Mouse (Mus musculus): ENCODE data around the gene Ino80. TPM values are rescaled to one million over a fixed set of nuclear protein-coding genes. Genes with fewer than 3 reads are reported as not detected.

The Ino80 gene
- total and polyA plus RNA-seq, 3 experiments = 10.6 to 17.8 (median 11.4) TPM

- Histone ChIP-seq H3K4me3 (replicated peaks in 1 of 3; ENCODE audit: low read depth in 2 of 3, low read length in 2 of 3, poor library complexity in 1 of 3) (peak within 1 kb of the TSS; percentile 79 to 98 (median 97)), H3K4me1 (ENCODE audit: control insufficient read depth in 1 of 2, insufficient read depth in 2 of 2) (peaks cover 29 to 48% of the 10 kb centered on the region in 2 experiments), H3K27me3 (replicated peaks) (no peaks in the 10 kb centered on the region), H3K36me3 (replicated peaks in 1 of 2; ENCODE audit: control insufficient read depth in 1 of 2, insufficient read depth in 1 of 2, low read length in 1 of 2) (peaks cover 33 to 37% of the 10 kb centered on the region in 2 experiments), H3K9ac (ENCODE audit: insufficient read depth, low read depth) (peak within 1 kb of the TSS; percentile 98), H3K4me2 (ENCODE audit: insufficient read depth, low read depth, poor library complexity, severe bottlenecking) (peak within 1 kb of the TSS; percentile 80), H3K79me2 (replicated peaks; ENCODE audit: control insufficient read depth, extremely low read depth, insufficient read depth, poor library complexity, severe bottlenecking) (peaks cover 29% of the 10 kb centered on the region), H3K27ac (ENCODE audit: insufficient read depth, low read depth) (peak within 1 kb of the TSS; percentile 88), H3K9me3 (replicated peaks; ENCODE audit: low read length) (no peaks in the 10 kb centered on the region)
- peak; percentile 98 for DNase-seq (ENCODE audit: extremely low read depth)
- dilution Hi-C loops (cut with MboI; ENCODE audit: extremely low pct_ligation_motif_present, extremely low pct_unique_long_range_greater_than_20kb, low sequenced_read_pairs) (no loop called here), in situ Hi-C loops (cut with MboI; ENCODE audit: low pct_ligation_motif_present, low pct_unique_long_range_greater_than_20kb, low sequenced_read_pairs) (loop anchor here (5.0 kb wide), 1 partner anchor 36 kb away; no protein-coding TSS in a partner anchor)
- TF ChIP-seq MAFK (IDR thresholded peaks at IDR 0.05; ENCODE audit: insufficient replicate concordance, low read length) (no peak), MAZ (IDR thresholded peaks at IDR 0.05; ENCODE audit: low read depth, low read length) (no peak), HCFC1 (IDR thresholded peaks at IDR 0.05; ENCODE audit: low read depth, low read length) (peak; percentile 77), NRF1 (IDR thresholded peaks at IDR 0.05; ENCODE audit: low read depth, low read length) (0 out of 2 replicates have a peak, but pooled peaks have one; percentile 16), CHD2 (IDR thresholded peaks at IDR 0.05; ENCODE audit: low read length) (peak; percentile 61; the same call in 1 of the 2 replicates), ZC3H11A (IDR thresholded peaks at IDR 0.05; ENCODE audit: low read depth, low read length) (no peak), CTCF (conservative IDR thresholded peaks at IDR 0.05 in 1 of 2, IDR thresholded peaks at IDR 0.05 in 1 of 2; ENCODE audit: low read depth in 2 of 2, low read length in 2 of 2) (no peak), UBTF (IDR thresholded peaks at IDR 0.05; ENCODE audit: low read depth, low read length) (peak; percentile 82), ELF1 (IDR thresholded peaks at IDR 0.05; ENCODE audit: low read depth, low read length) (peak; percentile 69), E2F4 (IDR thresholded peaks at IDR 0.05; ENCODE audit: insufficient replicate concordance, low read depth, low read length) (no peak), EP300 (IDR thresholded peaks at IDR 0.05; ENCODE audit: low read length) (no peak), USF1 (IDR thresholded peaks at IDR 0.05; ENCODE audit: low read depth, low read length) (peak; percentile 64), NELFE (IDR thresholded peaks at IDR 0.05; ENCODE audit: low read depth, low read length) (peak; percentile 99), SIN3A (IDR thresholded peaks at IDR 0.05; ENCODE audit: low read length) (peak; percentile 70; the same call in 1 of the 2 replicates), ETS1 (conservative IDR thresholded peaks at IDR 0.05; ENCODE audit: low read depth, low read length) (peak; percentile 53; the same call in 1 of the 2 replicates), USF2 (conservative IDR thresholded peaks at IDR 0.05; ENCODE audit: low read depth, low read length) (no peak), JUN (IDR thresholded peaks at IDR 0.05; ENCODE audit: insufficient read depth, low read depth, low read length) (no peak), ZKSCAN1 (IDR thresholded peaks at IDR 0.05; ENCODE audit: borderline replicate concordance, low read depth, low read length) (no peak), SMC3 (IDR thresholded peaks at IDR 0.05; ENCODE audit: low read depth, low read length) (no peak), TCF12 (IDR thresholded peaks at IDR 0.05; ENCODE audit: low read depth, low read length) (peak; percentile 43; the same call in 1 of the 2 replicates), POLR2AphosphoS2 (IDR thresholded peaks at IDR 0.05; ENCODE audit: low read depth, low read length) (0 out of 2 replicates have a peak, but pooled peaks have one; percentile 33), MXI1 (IDR thresholded peaks at IDR 0.05; ENCODE audit: low read depth, low read length) (peak; percentile 41; the same call in 1 of the 2 replicates), JUND (conservative IDR thresholded peaks at IDR 0.05; ENCODE audit: low read depth, low read length) (no peak), GABPA (IDR thresholded peaks at IDR 0.05; ENCODE audit: insufficient replicate concordance, low read depth, low read length) (no peak), MAX (IDR thresholded peaks at IDR 0.05; ENCODE audit: low read length) (0 out of 2 replicates have a peak, but pooled peaks have one; percentile 8), ZNF384 (IDR thresholded peaks at IDR 0.05; ENCODE audit: low read depth, low read length) (no peak), IRF4 (IDR thresholded peaks at IDR 0.05; ENCODE audit: low read depth, low read length) (no peak; the same call in 1 of the 2 replicates), ZMIZ1 (IDR thresholded peaks at IDR 0.05; ENCODE audit: low read depth, low read length) (peak; percentile 99), PAX5 (IDR thresholded peaks at IDR 0.05; ENCODE audit: low read length) (no peak), RCOR1 (conservative IDR thresholded peaks at IDR 0.05; ENCODE audit: low read depth, low read length) (0 out of 2 replicates have a peak, but pooled peaks have one; percentile 21), TBP (conservative IDR thresholded peaks at IDR 0.05; ENCODE audit: low read depth, low read length) (peak; percentile 97), MYC (IDR thresholded peaks at IDR 0.05; ENCODE audit: low read depth, low read length) (peak; percentile 67; the same call in 1 of the 2 replicates), MEF2A (IDR thresholded peaks at IDR 0.05; ENCODE audit: borderline replicate concordance, low read depth, low read length) (no peak), BHLHE40 (IDR thresholded peaks at IDR 0.05; ENCODE audit: low read depth, low read length) (peak; percentile 96), POLR2A (IDR thresholded peaks at IDR 0.05; ENCODE audit: low read depth, low read length) (peak; percentile 94), KAT2A (IDR thresholded peaks at IDR 0.05; ENCODE audit: insufficient replicate concordance, low read length) (0 out of 2 replicates have a peak, but pooled peaks have one; percentile 57), CHD1 (IDR thresholded peaks at IDR 0.05; ENCODE audit: low read depth, low read length) (no peak)
These were observed 126.7 kb downstream of the Ino80 start, which contains the start of gene Chac1 for GRCm38 (mm10) chr2:119350555-119351486. Gene Chac1, plus strand, starts transcription at chr2:119351229.
